Mouse (Mus musculus) limb, embryonic 10.5 days (tissue): ENCODE data around the gene Dmxl2. TPM values are rescaled to one million over a fixed set of nuclear protein-coding genes. Genes with fewer than 3 reads are reported as not detected.

ENCODE experiments used
- DNase-seq: peaks from one replicate; pipeline ENCODE4 v3.0.0-alpha.2; 2017; ENCODE audit warnings: low spot score
- H3K27ac ChIP-seq: fragments of 300-500 bp; sonication (generic); 2 replicates; pipeline ENCODE4 v1.5.1; 2016; ENCODE audit warnings: mild to moderate bottlenecking
- H3K27me3 ChIP-seq: fragments of 300-500 bp; sonication (generic); 2 replicates; pipeline ENCODE4 v1.6.1; 2016; ENCODE audit warnings: low read depth, mild to moderate bottlenecking; ENCODE audit not compliant: poor library complexity, severe bottlenecking
- H3K36me3 ChIP-seq: fragments of 300-500 bp; sonication (generic); 2 replicates; pipeline ENCODE4 v1.6.1; 2016; ENCODE audit warnings: mild to moderate bottlenecking, moderate library complexity
- H3K4me1 ChIP-seq: fragments of 300-500 bp; sonication (generic); 2 replicates; pipeline ENCODE4 v1.6.1; 2016
- H3K4me3 ChIP-seq: fragments of 300-500 bp; sonication (generic); 2 replicates; pipeline ENCODE4 v1.5.1; 2016; ENCODE audit warnings: mild to moderate bottlenecking, moderate library complexity
- H3K9me3 ChIP-seq: fragments of 300-500 bp; sonication (generic); replicated peaks from 2 replicates; pipeline ENCODE4 v1.6.1; 2016; ENCODE audit warnings: mild to moderate bottlenecking
- WGBS: fragments of 180-500 bp; shearing (Covaris S2); methylation state at CpG from one replicate; pipeline ENCODE4 v1.1.7; 2016; 5-methylcytosine and 5-hydroxymethylcytosine counted together
- polyA plus RNA-seq: library from polyadenylated mRNA; unstranded; fragments of >200 nt; fragmentation: Nextera tagmentation; extraction: Ambion mirVana; gene quantifications from 2 replicates; pipeline ENCODE4 v1.2.1, GENCODE M21; 2016

Dmxl2 gene
- polyA plus RNA-seq, 1 experiment from 2014 or later: 5.3 TPM

GRCm38 (mm10) chr9:54484927-54485326, 16.5 kb downstream of the Dmxl2 start:
- H3K4me1 ChIP-seq: 0 out of 2 replicates have a peak, but pooled peaks cover 4% of the 10 kb centered on the region
- WGBS: 92% methylated on average over 2 of the region's 2 CpGs
- no peaks in the 10 kb centered on the region for H3K9me3 ChIP-seq
- DNase-seq: no peak
- no peak overlapping the region for H3K27ac ChIP-seq
- H3K4me3 ChIP-seq: no peak overlapping the region
- no peaks in the 10 kb centered on the region for H3K36me3 ChIP-seq
- no peaks in the 10 kb centered on the region for H3K27me3 ChIP-seq

GRCm38 (mm10) chr9:54483215-54483614, 18.2 kb downstream of the Dmxl2 start:
- Histone ChIP-seq H3K27me3 (no peaks in the 10 kb centered on the region), H3K36me3 (no peaks in the 10 kb centered on the region), H3K4me3 (no peak overlapping the region), H3K4me1 (0 out of 2 replicates have a peak, but pooled peaks cover 4% of the 10 kb centered on the region), H3K9me3 (no peaks in the 10 kb centered on the region), H3K27ac (no peak overlapping the region)
- WGBS: 81% methylated on average over 4 of the region's 4 CpGs
- no peak for DNase-seq

GRCm38 (mm10) chr9:54482763-54483162, 18.7 kb downstream of the Dmxl2 start:
- Histone ChIP-seq H3K4me3 (no peak overlapping the region), H3K36me3 (no peaks in the 10 kb centered on the region), H3K9me3 (no peaks in the 10 kb centered on the region), H3K27ac (no peak overlapping the region), H3K27me3 (no peaks in the 10 kb centered on the region), H3K4me1 (0 out of 2 replicates have a peak, but pooled peaks cover 4% of the 10 kb centered on the region)
- WGBS: 91% methylated on average over 4 of the region's 4 CpGs
- no peak for DNase-seq

GRCm38 (mm10) chr9:54479054-54479453, 22.4 kb downstream of the Dmxl2 start:
- 96% methylated on average over 1 of the region's 1 CpGs for WGBS

GRCm38 (mm10) chr9:54478117-54478516, 23.3 kb downstream of the Dmxl2 start:
- Histone ChIP-seq H3K4me3 (no peak overlapping the region), H3K36me3 (no peaks in the 10 kb centered on the region), H3K27ac (no peak overlapping the region), H3K9me3 (no peaks in the 10 kb centered on the region), H3K27me3 (no peaks in the 10 kb centered on the region), H3K4me1 (no peaks in the 10 kb centered on the region)
- 71% methylated on average over 3 of the region's 3 CpGs for WGBS
- no peak for DNase-seq

More at GRCm38 (mm10) chr9:54479054-54479453, 22.4 kb downstream of the Dmxl2 start:
- no peaks in the 10 kb centered on the region for H3K4me1 ChIP-seq
- H3K9me3 ChIP-seq: no peaks in the 10 kb centered on the region
- H3K4me3 ChIP-seq: no peak overlapping the region
- H3K27ac ChIP-seq: no peak overlapping the region
- H3K27me3 ChIP-seq: no peaks in the 10 kb centered on the region
- no peak for DNase-seq
- no peaks in the 10 kb centered on the region for H3K36me3 ChIP-seq

- no peaks in the 10 kb centered on the region for H3K9me3 ChIP-seq
- WGBS: 91% methylated on average over 5 of the region's 5 CpGs
- DNase-seq: no peak
- H3K4me3 ChIP-seq: no peak overlapping the region
- H3K27ac ChIP-seq: no peak overlapping the region
- H3K4me1 ChIP-seq: no peaks in the 10 kb centered on the region
- no peaks in the 10 kb centered on the region for H3K36me3 ChIP-seq
- H3K27me3 ChIP-seq: no peaks in the 10 kb centered on the region
These were observed 26.9 kb downstream of the Dmxl2 start for GRCm38 (mm10) chr9:54474546-54474945.

- Histone ChIP-seq H3K4me1 (no peaks in the 10 kb centered on the region), H3K9me3 (no peaks in the 10 kb centered on the region), H3K27me3 (no peaks in the 10 kb centered on the region)
These were observed 27.4 kb downstream of the Dmxl2 start for GRCm38 (mm10) chr9:54474031-54474430.

GRCm38 (mm10) chr9:54472784-54473183, 28.6 kb downstream of the Dmxl2 start:
- Histone ChIP-seq H3K4me3 (no peak overlapping the region), H3K27ac (no peak overlapping the region), H3K36me3 (no peaks in the 10 kb centered on the region), H3K9me3 (no peaks in the 10 kb centered on the region), H3K27me3 (no peaks in the 10 kb centered on the region), H3K4me1 (no peaks in the 10 kb centered on the region)
- WGBS: 72% methylated on average over 3 of the region's 3 CpGs
- no peak for DNase-seq

More at GRCm38 (mm10) chr9:54474031-54474430, 27.4 kb downstream of the Dmxl2 start:
- no peak for DNase-seq
- Histone ChIP-seq H3K27ac (no peak overlapping the region), H3K36me3 (no peaks in the 10 kb centered on the region), H3K4me3 (no peak overlapping the region)
- 80% methylated on average over 4 of the region's 4 CpGs for WGBS

GRCm38 (mm10) chr9:54469339-54469738, 32.1 kb downstream of the Dmxl2 start:
- Histone ChIP-seq H3K4me1 (no peaks in the 10 kb centered on the region), H3K27ac (no peak overlapping the region), H3K4me3 (no peak overlapping the region), H3K36me3 (no peaks in the 10 kb centered on the region), H3K27me3 (no peaks in the 10 kb centered on the region), H3K9me3 (no peaks in the 10 kb centered on the region)
- WGBS: 92% methylated on average over 2 of the region's 2 CpGs
- no peak for DNase-seq

GRCm38 (mm10) chr9:54467433-54467933, 33.9 kb downstream of the Dmxl2 start:
- no peaks in the 10 kb centered on the region for H3K36me3 ChIP-seq
- no peaks in the 10 kb centered on the region for H3K27me3 ChIP-seq
- no peak overlapping the region for H3K4me3 ChIP-seq
- no peak for DNase-seq
- H3K27ac ChIP-seq: no peak overlapping the region
- no peaks in the 10 kb centered on the region for H3K4me1 ChIP-seq
- no peaks in the 10 kb centered on the region for H3K9me3 ChIP-seq
- 87% methylated on average over 1 of the region's 1 CpGs for WGBS

- Histone ChIP-seq H3K9me3 (no peaks in the 10 kb centered on the region), H3K36me3 (no peaks in the 10 kb centered on the region), H3K4me1 (no peaks in the 10 kb centered on the region), H3K27me3 (no peaks in the 10 kb centered on the region), H3K27ac (no peak overlapping the region), H3K4me3 (no peak overlapping the region)
- 86% methylated on average over 4 of the region's 4 CpGs for WGBS
- DNase-seq: no peak
These were observed 37.9 kb downstream of the Dmxl2 start for GRCm38 (mm10) chr9:54463483-54464054.

- no peak for DNase-seq
- Histone ChIP-seq H3K27ac (no peak overlapping the region), H3K36me3 (no peaks in the 10 kb centered on the region), H3K27me3 (no peaks in the 10 kb centered on the region), H3K9me3 (no peaks in the 10 kb centered on the region), H3K4me3 (no peak overlapping the region), H3K4me1 (no peaks in the 10 kb centered on the region)
- 87% methylated on average over 6 of the region's 6 CpGs for WGBS
These were observed 62.4 kb downstream of the Dmxl2 start for GRCm38 (mm10) chr9:54439015-54439414.

- WGBS: 31% methylated on average over 2 of the region's 2 CpGs
- Histone ChIP-seq H3K4me1 (no peaks in the 10 kb centered on the region), H3K4me3 (no peak overlapping the region), H3K9me3 (no peaks in the 10 kb centered on the region), H3K36me3 (no peaks in the 10 kb centered on the region), H3K27ac (no peak overlapping the region), H3K27me3 (no peaks in the 10 kb centered on the region)
- DNase-seq: peak; percentile 66
These were observed 63.2 kb downstream of the Dmxl2 start for GRCm38 (mm10) chr9:54438246-54438645.

- no peak for DNase-seq
- no peak overlapping the region for H3K4me3 ChIP-seq
- no peaks in the 10 kb centered on the region for H3K4me1 ChIP-seq
- H3K27me3 ChIP-seq: no peaks in the 10 kb centered on the region
- 95% methylated on average over 2 of the region's 2 CpGs for WGBS
- no peaks in the 10 kb centered on the region for H3K36me3 ChIP-seq
- H3K9me3 ChIP-seq: no peaks in the 10 kb centered on the region
- H3K27ac ChIP-seq: no peak overlapping the region
These were observed 85.2 kb downstream of the Dmxl2 start for GRCm38 (mm10) chr9:54416238-54416637.
